In the genomic region with DNA sequence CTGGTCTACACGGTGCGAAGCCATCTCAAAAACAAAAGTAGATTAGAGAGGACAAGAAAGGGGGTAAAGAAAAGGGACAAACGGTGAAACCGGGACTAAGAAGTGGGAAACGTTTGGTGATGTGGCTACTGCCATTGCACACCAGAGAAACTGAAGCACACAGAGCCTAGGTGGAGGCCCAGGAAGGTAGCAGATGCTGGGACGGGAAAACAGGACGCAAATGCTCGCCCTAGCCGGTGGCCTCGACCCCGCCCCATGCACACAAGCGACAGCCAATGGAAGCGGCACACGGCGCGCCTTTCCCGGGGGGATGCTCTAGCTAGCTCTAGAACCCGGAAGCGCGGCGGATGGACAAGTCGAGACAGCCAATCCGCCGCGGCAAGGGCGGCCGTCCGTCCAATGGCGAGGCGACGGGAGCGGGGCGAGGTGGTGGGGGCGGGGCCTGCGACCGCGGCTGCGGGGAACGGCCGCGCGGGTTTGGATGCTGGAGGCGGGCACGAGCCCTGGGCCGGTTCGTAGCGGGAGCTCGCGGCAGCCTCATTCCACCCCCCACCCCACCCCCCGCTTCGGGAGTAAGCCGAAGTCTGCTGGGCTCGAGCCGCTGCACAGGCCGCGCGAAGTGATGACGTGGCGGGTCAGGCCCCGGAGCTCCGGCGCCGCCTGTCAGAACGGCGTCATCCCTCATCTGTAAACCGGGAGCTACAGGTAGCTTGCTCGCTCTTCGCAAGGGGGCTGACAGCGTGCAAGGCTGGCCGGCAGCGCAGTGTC, we compare ENCODE assay signal across 8 mouse cellular contexts. TPM values are rescaled to one million over a fixed set of nuclear protein-coding genes. Genes with fewer than 3 reads are reported as not detected.
DNase-seq lines count a peak whose midpoint lies in the region; ATAC-seq lines count a peak whose summit lies in the region.

A gene (plus strand): TSS at position 459 of the 768 bp plus-strand sequence.

- H3K9ac ChIP-seq in hindbrain, embryonic 16.5 days (ENCODE audit: low read depth, low read length) = peak within 1 kb of the TSS; percentile 78

- peak; percentile 90 for DNase-seq in WW6 (ENCODE audit: low read depth, low spot score)
- DNase-seq in cerebellum, postnatal 4 days (ENCODE audit: low spot score in 2 of 2) = peak; percentile 76 to 93
- peak; percentile 91 for DNase-seq in gastrocnemius, adult 18-20 months (ENCODE audit: low spot score)
- peak; percentile 87 to 93 for DNase-seq in left cerebral cortex, adult 18-20 months (ENCODE audit: low spot score in 2 of 2)
- DNase-seq in right cerebral cortex, adult 18-20 months = peak; percentile 94
- DNase-seq in urinary bladder, postnatal 10 days (ENCODE audit: low spot score) = peak; percentile 81

- peaks cover 10% of the 10 kb centered on the region; the same call in 1 of the 2 replicates for H3K79me2 ChIP-seq in macrophage (ENCODE audit: inconsistent target)

- peak within 1 kb of the TSS; percentile 94 for H3K27ac ChIP-seq in hindbrain, embryonic 16.5 days (ENCODE audit: low read depth, low read length)
- peak within 1 kb of the TSS; percentile 32 for H3K27ac ChIP-seq in macrophage

- no peaks in the 10 kb centered on the region for H3K27me3 ChIP-seq in hindbrain, embryonic 16.5 days (replicated peaks; ENCODE audit: control insufficient read depth, insufficient read depth, low read length)

- H3K4me2 ChIP-seq in hindbrain, embryonic 16.5 days (ENCODE audit: low read length) = peak within 1 kb of the TSS; percentile 94

- peaks cover 12% of the 10 kb centered on the region for H3K36me3 ChIP-seq in hindbrain, embryonic 16.5 days (ENCODE audit: control insufficient read depth, insufficient read depth, low read length)
- peaks cover 26% of the 10 kb centered on the region; the same call in 1 of the 2 replicates for H3K36me3 ChIP-seq in macrophage (ENCODE audit: inconsistent target)

- peaks cover 19% of the 10 kb centered on the region for H3K4me1 ChIP-seq in hindbrain, embryonic 16.5 days (ENCODE audit: control insufficient read depth, insufficient read depth, low read depth, low read length)

- no peaks in the 10 kb centered on the region for H3K9me3 ChIP-seq in hindbrain, embryonic 16.5 days (ENCODE audit: control insufficient read depth, low read length)

- ATAC-seq in hindbrain, embryonic 16.5 days = peak; percentile 97

- WGBS in hindbrain, embryonic 16.5 days = under 1% methylated on average over 60 of the region's 71 CpGs
- 2% methylated on average over 69 of the region's 71 CpGs for WGBS in macrophage (ENCODE audit: missing documents)

- peak within 1 kb of the TSS; percentile 70 for H3K4me3 ChIP-seq in hindbrain, embryonic 16.5 days (ENCODE audit: low read length)
- H3K4me3 ChIP-seq in macrophage (ENCODE audit: inconsistent target) = peak within 1 kb of the TSS; percentile 79

RNA-seq across cellular contexts. Expression of the gene that starts here (rescaled TPM):
- 1 to 10 TPM; 8.8 to 8.9 TPM for total RNA-seq in gastrocnemius, adult 18-20 months (2021)
- polyA plus RNA-seq in hindbrain, embryonic 16.5 days (2015; fragmentation: Nextera tagmentation; extraction: Ambion mirVana) = 10.9 and 11.1 TPM in 2 replicates
- total RNA-seq in left cerebral cortex, adult 18-20 months (2021) = 10 to 100 TPM; 11.8 to 13.2 TPM
- total RNA-seq in macrophage (2018; cell fraction: chromatin; rRNA removed) = 1 to 10 TPM in 17 of 26 experiments, under 1 TPM in 9; 0.34 to 5.4 (median 1.6) TPM
- 1 to 10 TPM; 1.9 to 8.4 (median 6.7) TPM for total RNA-seq in macrophage (2018; cell fraction: cytosol; rRNA removed)
- total RNA-seq in macrophage (2018; cell fraction: nucleus; rRNA removed) = 1 to 10 TPM; 1.5 to 9.1 (median 5.5) TPM
- polyA plus RNA-seq in macrophage (2018) = 5.1 to 5.8 TPM (median 5.5 TPM) in 3 replicates

Comparison
In these comparisons a context has a peak if more than half of its experiments do, and no peak if none do; other contexts are left out.
1. Peak in every context shown above with its lines: DNase-seq, ATAC-seq, H3K4me3 ChIP-seq and H3K27ac ChIP-seq.